Mouse (Mus musculus) hematopoietic multipotent progenitor cell, adult 10-12 weeks (in vitro differentiated cells): ENCODE measurements around the gene Slc25a15. TPM values are rescaled to one million over a fixed set of nuclear protein-coding genes. Genes with fewer than 3 reads are reported as not detected.

Experiments used
- polyA plus RNA-seq: library from polyadenylated mRNA; stranded (reverse); fragments of >175 nt; gene quantifications from 2 replicates; pipeline ENCODE4 v1.2.3, GENCODE M21; 2012; ENCODE audit warnings: low replicate concordance

Gene Slc25a15
- polyA plus RNA-seq = 2.6 and 3.1 TPM in 2 replicates

DNA sequence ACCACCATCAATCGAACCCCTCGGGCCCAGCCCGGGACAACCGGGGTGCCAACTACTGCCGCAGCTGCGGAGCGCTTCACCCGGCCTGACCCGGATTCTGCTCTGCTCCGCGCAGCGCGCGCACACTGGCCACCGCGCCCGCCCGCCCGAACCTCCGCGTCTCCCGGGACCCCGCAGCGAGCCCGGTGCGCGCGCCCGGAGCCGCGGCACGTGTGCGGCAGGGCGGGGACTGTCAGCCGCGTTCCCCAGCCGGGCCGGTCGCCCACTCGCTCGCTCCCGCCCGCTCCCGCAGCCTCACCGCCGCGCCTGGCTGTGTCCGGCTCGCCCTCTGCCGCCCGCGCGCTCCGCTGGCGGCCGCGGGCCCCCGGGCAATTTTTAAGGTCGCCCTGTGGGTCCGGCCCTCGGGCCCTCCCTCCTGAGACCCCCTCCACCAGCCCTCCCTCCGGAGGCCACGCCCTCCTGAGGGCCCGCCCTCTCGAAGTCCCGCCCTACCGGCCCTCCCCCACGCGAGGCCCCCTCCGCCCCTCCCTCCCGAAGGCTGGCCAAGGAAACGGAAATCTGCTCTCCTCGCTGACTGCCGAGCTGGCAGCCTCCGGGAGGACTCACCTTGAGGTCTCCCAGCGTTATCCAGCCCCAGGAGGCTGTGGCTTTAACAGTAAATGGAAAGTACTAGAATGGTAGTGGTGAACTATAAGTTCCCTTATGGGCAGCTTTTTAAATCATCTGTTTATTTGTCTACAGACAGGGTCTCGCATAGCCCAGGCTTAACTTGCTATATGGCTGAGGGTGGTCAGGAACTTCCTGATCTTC, at the start of gene Slc25a15:
Gene Slc25a15 (minus strand): TSS at position 456 of the 810 bp plus-strand sequence.

DNA sequence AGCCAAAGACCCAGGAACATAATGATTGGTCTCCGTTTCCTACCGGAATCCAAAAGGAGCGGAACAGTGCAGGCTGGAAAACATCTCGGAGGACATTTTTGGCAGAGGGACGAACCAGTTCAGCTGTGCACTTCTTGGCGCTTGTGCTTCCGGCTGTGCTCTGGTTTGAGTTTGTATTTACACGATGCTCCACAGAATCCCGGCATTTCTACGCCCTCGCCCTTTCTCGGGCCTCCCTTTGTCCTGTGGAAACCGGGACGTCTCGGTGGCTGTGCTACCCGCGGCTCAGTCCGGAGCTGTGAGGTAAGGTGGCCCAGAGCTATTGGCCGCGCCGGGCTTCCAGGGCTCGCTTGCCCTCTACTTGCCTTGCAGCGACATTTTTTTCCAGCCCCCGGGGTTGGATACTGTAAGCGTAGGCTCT, 12.9 kb upstream of the Slc25a15 start, which contains the start of gene Mrps31:
Gene Mrps31 (plus strand): TSS at position 80 of the 421 bp plus-strand sequence.

Other genes with a start within 250 kb of the Slc25a15 start
- 1.3 and 2.1 TPM in 2 replicates for gene Nek3, start 232.2 kb downstream of the Slc25a15 start, polyA plus RNA-seq
- 1.2 and 2.3 TPM in 2 replicates for gene Ckap2, start 212.8 kb downstream of the Slc25a15 start, polyA plus RNA-seq
- gene Vps36, start 205.8 kb downstream of the Slc25a15 start, polyA plus RNA-seq = 5.9 and 8.5 TPM in 2 replicates
- gene Thsd1, start 171.3 kb downstream of the Slc25a15 start, polyA plus RNA-seq = 0.54 and 0.64 TPM in 2 replicates
- not detected in 2 replicates for gene Tpte, start 115.2 kb downstream of the Slc25a15 start, polyA plus RNA-seq
- 0.78 and 2.0 TPM in 2 replicates for gene Mrps31, start 12.8 kb upstream of the Slc25a15 start, polyA plus RNA-seq